Mouse (Mus musculus) hindbrain, embryonic 15.5 days (tissue): ENCODE results near the gene Map7d2. TPM values are rescaled to one million over a fixed set of nuclear protein-coding genes. Genes with fewer than 3 reads are reported as not detected.
"Not testable (repeated sequence)": the region's sequence is repeated elsewhere in the genome, so short reads cannot be mapped to it uniquely, and the experiment has no call there.

Experiments
- ATAC-seq: fragments of 200-750 bp; cut with Nextera tagmentation; 2 replicates; pipeline ENCODE4 v1.8.0; 2017; ENCODE audit warnings: low read depth, moderate number of reproducible peaks, moderate TSS enrichment; ENCODE audit not compliant: low FRiP score
- H3K27ac ChIP-seq: fragments of 300-500 bp; sonication (generic); replicated peaks from 2 replicates; pipeline ENCODE4 v1.5.1; 2015; ENCODE audit warnings: mild to moderate bottlenecking, inconsistent platforms
- H3K27me3 ChIP-seq: fragments of 300-500 bp; sonication (generic); 2 replicates; pipeline ENCODE4 v1.6.1; 2015; ENCODE audit warnings: control low read depth, inconsistent platforms
- H3K36me3 ChIP-seq: fragments of 300-500 bp; sonication (generic); 2 replicates; pipeline ENCODE4 v1.6.1; 2015; ENCODE audit warnings: control low read depth, inconsistent platforms
- H3K4me1 ChIP-seq: fragments of 300-500 bp; sonication (generic); replicated peaks from 2 replicates; pipeline ENCODE4 v1.6.1; 2015; ENCODE audit warnings: control low read depth, inconsistent platforms
- H3K4me2 ChIP-seq: fragments of 300-500 bp; sonication (generic); 2 replicates; pipeline ENCODE4 v1.6.1; 2015; ENCODE audit warnings: moderate library complexity, mild to moderate bottlenecking, inconsistent platforms
- H3K4me3 ChIP-seq: fragments of 300-500 bp; sonication (generic); 2 replicates; pipeline ENCODE4 v1.5.1; 2015; ENCODE audit warnings: mild to moderate bottlenecking, inconsistent platforms
- H3K9ac ChIP-seq: fragments of 300-500 bp; sonication (generic); 2 replicates; pipeline ENCODE4 v1.6.1; 2015; ENCODE audit warnings: inconsistent platforms
- H3K9me3 ChIP-seq: fragments of 300-500 bp; sonication (generic); 2 replicates; pipeline ENCODE4 v1.6.1; 2016; ENCODE audit warnings: control low read depth, inconsistent platforms
- WGBS: fragments of 180-500 bp; shearing (Covaris S2); methylation state at CpG from one replicate; pipeline ENCODE4 v1.1.7; 2015; 5-methylcytosine and 5-hydroxymethylcytosine counted together
- polyA plus RNA-seq: library from polyadenylated mRNA; unstranded; fragments of >200 nt; fragmentation: Nextera tagmentation; extraction: Ambion mirVana; gene quantifications from 2 replicates; pipeline ENCODE4 v1.2.1, GENCODE M21; 2015

Map7d2 gene
- polyA plus RNA-seq: 44.2 and 47.0 TPM in 2 replicates

DNA sequence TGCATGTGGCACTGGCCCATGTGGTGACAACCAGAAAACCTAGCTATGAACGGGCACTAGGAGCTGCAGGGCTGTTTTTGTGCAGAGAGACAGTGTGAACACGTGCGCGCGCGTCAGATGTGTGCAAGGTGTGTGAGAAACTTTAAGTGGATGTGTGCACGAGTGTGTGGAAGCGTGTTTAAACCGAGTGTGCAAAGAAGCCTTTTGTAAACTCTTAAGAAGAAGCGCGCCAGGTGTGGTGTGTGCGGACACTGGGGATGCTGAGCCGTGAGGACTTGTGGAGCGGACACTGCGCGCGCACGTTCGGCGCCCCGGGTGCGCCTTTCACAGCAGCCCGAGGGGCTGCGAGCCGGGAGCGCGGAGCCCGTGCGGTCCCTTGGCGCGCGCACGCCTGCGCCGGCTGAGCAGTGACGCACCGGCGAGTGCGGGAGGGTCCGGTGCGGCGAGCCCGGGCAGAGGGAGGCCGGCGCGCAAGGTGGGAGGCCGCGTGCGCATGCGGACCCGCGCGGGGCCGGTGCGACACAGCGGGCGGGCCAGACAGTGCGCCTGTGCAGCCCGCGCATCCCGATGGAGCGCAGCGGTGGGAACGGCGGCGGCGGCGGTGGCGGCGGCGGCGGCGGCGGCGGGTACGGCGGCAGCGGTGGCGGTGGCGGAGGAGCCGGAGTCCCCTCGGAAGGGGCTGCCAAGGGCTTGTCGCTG is at the start of gene Map7d2:
Gene Map7d2, plus strand, starts transcription at position 443 of the 699 bp plus-strand sequence.
- Histone ChIP-seq H3K9me3 (no peaks in the 10 kb centered on the region), H3K4me2 (peak within 1 kb of the TSS; percentile 61), H3K36me3 (no peaks in the 10 kb centered on the region), H3K27me3 (no peaks in the 10 kb centered on the region), H3K4me3 (peak within 1 kb of the TSS; percentile 66), H3K27ac (peak within 1 kb of the TSS; percentile 78), H3K9ac (peak within 1 kb of the TSS; percentile 60), H3K4me1 (no peaks in the 10 kb centered on the region)
- ATAC-seq: peak; percentile 94
- 20% methylated on average over 48 of the region's 83 CpGs for WGBS

- Histone ChIP-seq H3K36me3 (no peaks in the 10 kb centered on the region), H3K27ac (peak within 1 kb of the TSS; percentile 86), H3K4me1 (peaks cover 12% of the 10 kb centered on the region), H3K27me3 (no peaks in the 10 kb centered on the region), H3K4me3 (peak within 1 kb of the TSS; percentile 72), H3K9me3 (no peaks in the 10 kb centered on the region), H3K4me2 (peak within 1 kb of the TSS; percentile 57), H3K9ac (peak within 1 kb of the TSS; percentile 60)
- 34% methylated on average over 55 of the region's 76 CpGs for WGBS
- ATAC-seq: peak; percentile 96
These were observed 42.3 kb upstream of the Map7d2 start, which contains the start of gene Eif1ax for GRCm38 (mm10) chrX:159371831-159372752. Eif1ax (plus strand) TSS chrX:159372178.

GRCm38 (mm10) chrX:159372753-159373144 is 41.6 kb upstream of the Map7d2 start:
- Histone ChIP-seq H3K9me3 (no peaks in the 10 kb centered on the region), H3K4me2 (peak overlapping the region; percentile 57), H3K9ac (peak overlapping the region; percentile 60), H3K27me3 (no peaks in the 10 kb centered on the region), H3K4me3 (peak overlapping the region; percentile 72), H3K36me3 (no peaks in the 10 kb centered on the region), H3K27ac (peak overlapping the region; percentile 86), H3K4me1 (peaks cover 12% of the 10 kb centered on the region)
- ATAC-seq: no peak
- 25% methylated on average over 9 of the region's 9 CpGs for WGBS

DNA sequence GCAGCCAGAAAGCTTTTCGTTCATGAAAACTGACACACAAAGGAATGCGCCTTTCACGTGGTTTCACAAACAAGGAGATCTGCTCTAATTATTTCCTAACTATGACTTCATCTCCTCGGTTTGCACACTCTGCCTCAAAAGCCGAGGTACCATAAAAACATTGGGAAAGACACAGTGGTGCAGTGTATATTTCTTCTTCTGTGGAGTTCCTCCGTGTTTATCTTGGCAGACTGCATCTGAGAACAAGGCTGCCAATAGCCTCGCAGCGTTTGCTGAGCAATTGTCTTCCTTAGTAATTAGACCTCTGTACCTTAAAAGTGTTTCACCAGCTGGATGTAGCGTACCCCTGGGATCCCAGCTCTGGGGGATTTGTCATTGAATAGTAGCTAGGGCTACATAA is 27.3 kb upstream of the Map7d2 start:
- Histone ChIP-seq H3K9me3 (no peaks in the 10 kb centered on the region), H3K4me2 (no peak overlapping the region), H3K4me1 (no peaks in the 10 kb centered on the region), H3K9ac (no peak overlapping the region), H3K27me3 (no peaks in the 10 kb centered on the region), H3K36me3 (0 out of 2 replicates have a peak, but pooled peaks cover 3% of the 10 kb centered on the region), H3K27ac (no peak overlapping the region), H3K4me3 (no peak overlapping the region)
- 75% methylated on average over 9 of the region's 9 CpGs for WGBS
- no peak for ATAC-seq

DNA sequence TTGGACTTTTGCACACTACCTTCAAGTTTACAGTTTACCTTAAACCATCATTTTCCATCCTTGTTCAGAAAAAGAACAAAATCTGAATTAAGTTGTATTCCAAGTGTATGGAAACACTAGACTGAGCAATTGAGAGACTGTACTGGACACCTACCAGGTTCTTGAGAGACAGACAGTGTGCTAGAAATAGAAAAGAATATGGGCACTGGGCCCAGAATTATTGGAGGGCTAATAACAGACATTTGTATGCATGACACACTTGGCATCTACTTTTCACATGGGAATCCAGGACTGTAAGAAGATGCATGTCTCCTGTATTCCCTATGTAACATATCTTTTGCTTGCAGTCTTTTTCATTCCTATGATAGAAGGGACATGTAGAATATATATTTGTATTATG is 25.4 kb upstream of the Map7d2 start:
- Histone ChIP-seq H3K36me3 (0 out of 2 replicates have a peak, but pooled peaks cover 3% of the 10 kb centered on the region), H3K9ac (no peak overlapping the region), H3K4me2 (no peak overlapping the region), H3K4me3 (no peak overlapping the region), H3K27me3 (no peaks in the 10 kb centered on the region), H3K4me1 (no peaks in the 10 kb centered on the region), H3K27ac (no peak overlapping the region), H3K9me3 (no peaks in the 10 kb centered on the region)
- ATAC-seq: no peak

DNA sequence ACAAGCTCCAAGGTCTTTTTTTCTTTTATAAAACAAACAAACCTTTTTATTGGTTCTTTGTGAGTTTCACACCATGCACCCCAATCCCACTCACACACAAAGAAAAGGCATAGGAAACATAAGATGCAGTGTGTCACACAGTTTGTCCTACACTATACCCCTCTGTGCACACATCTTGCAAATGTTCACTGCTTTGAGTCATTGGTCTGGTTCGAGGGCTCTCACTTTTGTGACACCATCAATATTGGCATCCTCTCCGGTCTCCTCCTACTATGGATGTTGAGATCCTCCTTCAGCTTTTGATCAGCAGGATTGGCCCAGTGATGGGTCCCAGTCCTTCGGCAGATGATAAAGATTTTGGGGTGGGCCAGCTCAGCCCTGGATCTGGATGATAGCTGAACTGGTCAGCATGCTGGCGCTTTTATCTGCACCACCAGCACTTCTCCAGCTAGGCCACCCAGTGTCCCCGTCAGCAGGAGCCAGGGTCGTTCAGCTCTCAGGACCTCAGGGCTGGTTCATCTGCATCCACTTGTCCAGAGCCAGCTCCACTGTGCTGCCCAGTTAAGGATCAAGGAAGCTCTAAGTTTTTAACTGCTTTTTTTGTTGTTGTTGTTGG is 23.9 kb upstream of the Map7d2 start:
- H3K27ac ChIP-seq: no peak overlapping the region
- H3K4me1 ChIP-seq: no peaks in the 10 kb centered on the region
- 79% methylated on average over 6 of the region's 6 CpGs for WGBS
- no peak overlapping the region for H3K4me3 ChIP-seq
- H3K4me2 ChIP-seq: no peak overlapping the region
- 0 out of 2 replicates have a peak, but pooled peaks cover 3% of the 10 kb centered on the region for H3K36me3 ChIP-seq
- ATAC-seq: no peak
- no peak overlapping the region for H3K9ac ChIP-seq
- H3K9me3 ChIP-seq: no peaks in the 10 kb centered on the region
- no peaks in the 10 kb centered on the region for H3K27me3 ChIP-seq

GRCm38 (mm10) chrX:159391239-159391638 is 23.1 kb upstream of the Map7d2 start:
- Histone ChIP-seq H3K9ac (no peak overlapping the region), H3K4me1 (no peaks in the 10 kb centered on the region), H3K4me2 (no peak overlapping the region), H3K27me3 (no peaks in the 10 kb centered on the region), H3K27ac (no peak overlapping the region), H3K4me3 (no peak overlapping the region), H3K9me3 (no peaks in the 10 kb centered on the region), H3K36me3 (no peaks in the 10 kb centered on the region)
- no peak for ATAC-seq
- 76% methylated on average over 3 of the region's 3 CpGs for WGBS

DNA sequence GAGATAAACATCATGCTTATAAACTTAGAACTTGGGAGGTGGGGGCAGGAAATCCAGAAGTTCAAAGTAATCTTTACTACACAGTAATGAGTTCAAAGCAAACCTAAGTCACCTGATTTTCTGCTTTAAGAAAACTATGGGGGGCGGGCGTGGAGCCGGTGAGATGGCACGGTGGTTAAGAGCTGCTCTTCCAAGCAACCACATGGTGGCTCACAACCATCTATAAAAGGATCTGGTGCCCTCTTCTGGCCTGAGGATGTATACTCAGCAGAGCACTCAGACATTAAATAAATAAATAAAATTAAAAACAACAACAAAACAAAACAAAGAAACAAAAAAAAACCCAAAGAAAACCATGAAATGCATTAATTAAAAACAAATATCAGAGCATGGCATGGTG is 5.1 kb upstream of the Map7d2 start:
- Histone ChIP-seq H3K9ac (no peak overlapping the region), H3K9me3 (no peaks in the 10 kb centered on the region), H3K4me1 (no peaks in the 10 kb centered on the region), H3K27ac (no peak overlapping the region), H3K4me3 (no peak overlapping the region), H3K4me2 (no peak overlapping the region), H3K36me3 (no peaks in the 10 kb centered on the region), H3K27me3 (no peaks in the 10 kb centered on the region)
- WGBS: 32% methylated on average over 4 of the region's 4 CpGs
- no peak for ATAC-seq

- no peaks in the 10 kb centered on the region for H3K4me1 ChIP-seq
- peak; percentile 77 for ATAC-seq
These were observed 679 bp downstream of the Map7d2 start for GRCm38 (mm10) chrX:159414829-159415673.

DNA sequence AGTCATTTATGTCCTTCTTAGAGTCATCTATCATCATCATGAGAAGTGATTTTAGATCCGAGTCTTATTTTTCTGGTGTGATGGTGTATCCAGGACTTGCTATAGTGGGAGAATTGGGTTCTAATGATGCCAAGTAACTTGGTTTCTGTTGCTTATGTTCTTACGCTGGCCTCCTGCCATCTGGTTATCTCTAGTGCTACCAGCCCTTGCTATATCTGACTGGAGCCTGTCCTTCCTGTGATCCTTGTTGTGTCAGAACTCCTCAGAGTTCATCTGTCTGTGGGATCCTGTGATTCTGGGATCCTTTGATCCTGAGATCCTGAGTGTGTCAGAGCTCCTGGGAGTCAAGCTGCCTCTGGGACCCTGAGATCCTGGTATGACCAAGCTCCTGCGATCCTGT is 16.1 kb downstream of the Map7d2 start:
- not testable (repeated sequence) for H3K9me3 ChIP-seq, H3K4me3 ChIP-seq, H3K4me2 ChIP-seq, H3K27me3 ChIP-seq, H3K4me1 ChIP-seq, H3K36me3 ChIP-seq, ATAC-seq, H3K27ac ChIP-seq, H3K9ac ChIP-seq
- WGBS: 97% methylated on average over 3 of the region's 3 CpGs

More at GRCm38 (mm10) chrX:159414829-159415673, 679 bp downstream of the Map7d2 start:
- Histone ChIP-seq H3K9ac (peak overlapping the region; percentile 60), H3K36me3 (no peaks in the 10 kb centered on the region), H3K9me3 (no peaks in the 10 kb centered on the region), H3K4me2 (peak overlapping the region; percentile 61), H3K4me3 (peak overlapping the region; percentile 66), H3K27ac (peak overlapping the region; percentile 78), H3K27me3 (no peaks in the 10 kb centered on the region)
- WGBS: 19% methylated on average over 60 of the region's 65 CpGs

DNA sequence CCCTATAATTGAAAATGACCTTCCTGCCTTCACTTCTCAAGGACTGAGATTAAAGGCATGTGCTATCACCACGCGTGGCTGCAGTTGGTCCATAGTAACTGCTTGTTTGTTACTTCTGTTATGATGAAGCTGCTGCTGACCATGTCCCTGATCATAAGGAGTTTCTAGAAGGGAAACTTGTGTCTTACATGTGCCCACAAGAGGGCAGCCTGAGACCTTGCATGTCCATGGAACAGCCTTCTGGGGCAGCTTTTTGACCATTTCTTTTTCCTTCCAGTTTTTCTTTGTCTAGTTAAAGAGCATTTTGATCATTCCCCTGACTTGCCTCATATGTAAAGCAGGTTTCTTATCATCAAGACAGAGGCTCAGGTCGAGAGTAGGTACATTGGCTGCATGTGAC is 27.8 kb downstream of the Map7d2 start:
- no peak for ATAC-seq
- Histone ChIP-seq H3K36me3 (no peaks in the 10 kb centered on the region), H3K27ac (no peak overlapping the region), H3K9ac (no peak overlapping the region), H3K27me3 (no peaks in the 10 kb centered on the region), H3K4me2 (no peak overlapping the region), H3K9me3 (no peaks in the 10 kb centered on the region), H3K4me3 (no peak overlapping the region), H3K4me1 (no peaks in the 10 kb centered on the region)
- 46% methylated on average over 3 of the region's 3 CpGs for WGBS
